Mouse (Mus musculus) CH12.LX (cell line): ENCODE results near the gene Chd2. TPM values are rescaled to one million over a fixed set of nuclear protein-coding genes. Genes with fewer than 3 reads are reported as not detected.
A peak's percentile ranks its signal among the peaks of the same experiment; 100 is the strongest.

Source experiments
- DNase-seq: peaks from one replicate; pipeline ENCODE4 v3.0.0-alpha.2; 2013; ENCODE audit errors: extremely low read depth
- H3K27ac ChIP-seq: 2 replicates; pipeline ENCODE4 v1.5.1; 2012; ENCODE audit warnings: low read depth, mild to moderate bottlenecking, control low read depth, moderate library complexity; ENCODE audit not compliant: insufficient read depth
- H3K27me3 ChIP-seq: replicated peaks from 2 replicates; pipeline ENCODE3; 2012; ENCODE audit warnings: inconsistent platforms
- H3K36me3 ChIP-seq, 2 experiments: replicated peaks in 1 of 2; 2 replicates each; pipeline versions ENCODE3 to v1.6.1; 2012; ENCODE audit warnings: inconsistent platforms in 1 of 2, low read length in 1 of 2, mild to moderate bottlenecking in 1 of 2, mixed read lengths in 1 of 2, moderate library complexity in 1 of 2; ENCODE audit not compliant: control insufficient read depth in 1 of 2, insufficient read depth in 1 of 2
- H3K4me1 ChIP-seq, 2 experiments: 2 replicates each; pipeline ENCODE4 v1.6.1; 2012; ENCODE audit warnings: inconsistent platforms in 1 of 2, moderate library complexity in 1 of 2; ENCODE audit not compliant: insufficient read depth in 2 of 2, control insufficient read depth in 1 of 2
- H3K4me2 ChIP-seq: 2 replicates; pipeline ENCODE4 v1.6.1; 2012; ENCODE audit warnings: low read depth, mild to moderate bottlenecking, control low read depth; ENCODE audit not compliant: poor library complexity, insufficient read depth, severe bottlenecking
- H3K4me3 ChIP-seq, 3 experiments: fragments of 150-350 bp in 1 of 3; sonication (generic) in 1 of 3; replicated peaks in 1 of 3; 2 replicates each; pipeline versions ENCODE3 to v1.5.1; 2011 to 2012; ENCODE audit warnings: low read depth in 2 of 3, low read length in 2 of 3, mild to moderate bottlenecking in 2 of 3, moderate library complexity in 2 of 3, control low read depth in 1 of 3, improper control_type of control experiment in 1 of 3, inconsistent platforms in 1 of 3, mixed read lengths in 1 of 3; ENCODE audit not compliant: poor library complexity in 1 of 3
- H3K79me2 ChIP-seq: replicated peaks from 2 replicates; pipeline ENCODE4 v1.6.1; 2012; ENCODE audit warnings: mild to moderate bottlenecking, moderate library complexity; ENCODE audit not compliant: control insufficient read depth, poor library complexity, insufficient read depth, severe bottlenecking; ENCODE audit errors: extremely low read depth
- H3K9ac ChIP-seq: 2 replicates; pipeline ENCODE4 v1.6.1; 2012; ENCODE audit warnings: low read depth, mild to moderate bottlenecking, control low read depth, moderate library complexity; ENCODE audit not compliant: insufficient read depth
- H3K9me3 ChIP-seq: replicated peaks from 2 replicates; pipeline ENCODE3; 2012; ENCODE audit warnings: low read length, inconsistent platforms, mixed read lengths
- BHLHE40 ChIP-seq: IDR thresholded peaks from 2 replicates; pipeline ENCODE4 v1.6.1; 2011; ENCODE audit warnings: mild to moderate bottlenecking, low read depth, low read length, improper control_type of control experiment
- CHD2 ChIP-seq: IDR thresholded peaks from 2 replicates; pipeline ENCODE4 v1.6.1; 2011; ENCODE audit warnings: low read length, improper control_type of control experiment
- EP300 ChIP-seq: IDR thresholded peaks from 2 replicates; pipeline ENCODE4 v1.6.1; 2011; ENCODE audit warnings: low read length, improper control_type of control experiment
- ETS1 ChIP-seq: conservative IDR thresholded peaks from 2 replicates; pipeline ENCODE4 v1.6.1; 2012; ENCODE audit warnings: low read depth, mild to moderate bottlenecking, inconsistent platforms, low read length, improper control_type of control experiment, moderate library complexity
- HCFC1 ChIP-seq: IDR thresholded peaks from 2 replicates; pipeline ENCODE4 v1.6.1; 2012; ENCODE audit warnings: low read depth, mild to moderate bottlenecking, inconsistent platforms, low read length, improper control_type of control experiment
- IRF4 ChIP-seq: IDR thresholded peaks from 2 replicates; pipeline ENCODE4 v1.6.1; 2014; ENCODE audit warnings: low read depth, mild to moderate bottlenecking, inconsistent platforms, low read length, improper control_type of control experiment
- JUND ChIP-seq: conservative IDR thresholded peaks from 2 replicates; pipeline ENCODE4 v1.6.1; 2011; ENCODE audit warnings: low read depth, low read length, improper control_type of control experiment
- MAFK ChIP-seq: IDR thresholded peaks from 2 replicates; pipeline ENCODE4 v1.6.1; 2011; ENCODE audit warnings: low read length, improper control_type of control experiment; ENCODE audit not compliant: insufficient replicate concordance
- MAX ChIP-seq: IDR thresholded peaks from 2 replicates; pipeline ENCODE4 v1.6.1; 2011; ENCODE audit warnings: low read length, improper control_type of control experiment
- NRF1 ChIP-seq: IDR thresholded peaks from 2 replicates; pipeline ENCODE4 v1.6.1; 2014; ENCODE audit warnings: low read depth, mild to moderate bottlenecking, inconsistent platforms, low read length, improper control_type of control experiment, moderate library complexity
- RAD21 ChIP-seq: IDR thresholded peaks from 2 replicates; pipeline ENCODE4 v1.6.1; 2011; ENCODE audit warnings: low read depth, mild to moderate bottlenecking, low read length, improper control_type of control experiment, moderate library complexity
- TBP ChIP-seq: conservative IDR thresholded peaks from 2 replicates; pipeline ENCODE4 v1.6.1; 2011; ENCODE audit warnings: low read depth, low read length, improper control_type of control experiment
- TCF12 ChIP-seq: IDR thresholded peaks from 2 replicates; pipeline ENCODE4 v1.6.1; 2014; ENCODE audit warnings: low read depth, mild to moderate bottlenecking, inconsistent platforms, low read length, improper control_type of control experiment
- ZMIZ1 ChIP-seq: IDR thresholded peaks from 2 replicates; pipeline ENCODE4 v1.6.1; 2012; ENCODE audit warnings: low read depth, mild to moderate bottlenecking, inconsistent platforms, low read length, improper control_type of control experiment
- dilution Hi-C: fragments of 300-500 bp; cut with MboI; formaldehyde crosslinking; loops from 2 replicates; pipeline ENCODE4 v1.14.3; 2020; ENCODE audit warnings: low sequenced_read_pairs; ENCODE audit not compliant: extremely low pct_unique_long_range_greater_than_20kb, extremely low pct_ligation_motif_present
- in situ Hi-C: fragments of 300-500 bp; cut with MboI; formaldehyde crosslinking; loops from 3 replicates; pipeline ENCODE4 v1.14.3; 2019; ENCODE audit warnings: low sequenced_read_pairs, low pct_ligation_motif_present, low pct_unique_long_range_greater_than_20kb, mixed read lengths
- polyA plus RNA-seq: library from polyadenylated mRNA; unstranded; fragments of >175 nt; gene quantifications from 2 replicates; pipeline ENCODE4 v1.2.1, GENCODE M21; 2012; ENCODE audit warnings: low read depth; ENCODE audit not compliant: insufficient read length
- total RNA-seq, 2 experiments: library from RNA; depleted of rRNA; stranded (reverse); fragments of 300-350 nt in 1 of 2; fragments of >200 nt in 1 of 2; gene quantifications; 2 replicates each; pipeline ENCODE4 v1.2.3; 2012 to 2014

Chd2 gene
- total and polyA plus RNA-seq, 3 experiments, result 23.2 to 39.3 (median 30.9) TPM

DNA sequence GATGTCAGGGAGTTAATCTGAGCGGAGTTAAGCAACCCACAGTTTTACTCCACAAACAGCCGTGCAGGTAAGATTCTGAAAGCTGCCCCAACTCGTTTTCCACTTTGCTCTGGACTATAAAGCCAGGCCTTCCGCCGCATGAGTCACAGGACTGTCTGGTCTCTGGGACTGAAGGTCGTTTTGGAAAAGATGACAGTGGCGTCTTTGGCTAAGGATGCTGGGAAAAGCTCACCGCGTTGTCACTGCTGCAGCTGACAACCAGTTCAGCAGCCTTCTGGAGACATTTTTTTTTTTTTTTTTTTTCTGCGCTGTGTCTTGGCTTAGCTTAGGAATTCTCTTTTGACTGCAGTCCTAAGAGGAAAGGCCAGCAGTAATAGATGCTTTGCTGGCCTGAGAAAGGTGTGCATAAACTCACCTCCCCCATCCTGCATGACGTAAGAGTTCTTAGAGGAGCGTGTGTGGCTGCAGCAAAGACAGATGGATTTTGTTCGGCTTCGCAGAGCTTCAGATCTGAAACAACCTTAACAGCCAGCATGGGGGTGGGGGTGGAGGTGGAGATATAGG is 47.7 kb upstream of the Chd2 start (continued):
- TF ChIP-seq EP300, result peak; percentile 58
- peak; percentile 56 for TF ChIP-seq TCF12
- TF ChIP-seq JUND, result peak; percentile 78
- TF ChIP-seq CHD2, result peak; percentile 85
- no peak for TF ChIP-seq ZMIZ1
- no peak for TF ChIP-seq MAFK
- TF ChIP-seq MAX, result peak; percentile 77; the same call in 1 of the 2 replicates
- TF ChIP-seq NRF1, result peak; percentile 5; the same call in 1 of the 2 replicates

DNA sequence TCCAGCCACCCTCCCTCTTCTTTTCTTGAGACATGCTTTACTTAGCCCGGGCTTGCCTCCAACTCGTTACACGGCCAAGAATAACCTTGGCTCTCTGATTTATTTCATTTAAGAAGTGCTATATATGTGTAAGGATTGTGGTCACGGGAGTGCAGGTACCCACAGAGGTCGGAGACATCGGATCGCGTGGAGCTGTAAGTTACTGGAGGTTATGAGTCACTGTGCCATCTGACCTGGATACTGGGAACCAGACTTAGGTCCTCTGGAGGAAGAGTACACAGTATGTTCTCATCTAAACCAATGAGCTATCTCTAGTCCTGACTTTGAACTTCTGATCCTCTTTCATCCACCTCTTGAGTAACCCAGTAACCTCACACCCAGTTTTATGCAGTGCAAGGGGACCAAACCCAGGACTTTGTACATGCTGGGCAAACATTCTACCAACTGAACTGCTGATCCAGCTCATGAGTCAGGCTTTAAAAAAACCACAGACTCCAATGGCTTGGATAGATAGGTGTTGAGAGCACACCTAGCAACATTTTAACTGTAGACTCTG is 46.8 kb upstream of the Chd2 start:
- Histone ChIP-seq H3K27me3 (no peaks in the 10 kb centered on the region), H3K4me3 (no peak overlapping the region), H3K9me3 (no peaks in the 10 kb centered on the region), H3K9ac (peak overlapping the region; percentile 27; the same call in 1 of the 2 replicates), H3K4me2 (peak overlapping the region; percentile 48), H3K79me2 (no peaks in the 10 kb centered on the region), H3K4me1 (peaks cover 22 to 54% of the 10 kb centered on the region in 2 experiments), H3K36me3 (no peaks in the 10 kb centered on the region), H3K27ac (peak overlapping the region; percentile 62)
- DNase-seq, result no peak
- in situ Hi-C loops, result no loop called here
- no peak for TF ChIP-seq RAD21
- peak; percentile 7; the same call in 1 of the 2 replicates for TF ChIP-seq BHLHE40
- no peak for TF ChIP-seq HCFC1
- no peak for TF ChIP-seq IRF4
- TF ChIP-seq ETS1, result no peak
- dilution Hi-C loops, result no loop called here

GRCm38 (mm10) chr7:73586717-73587116 is 45.1 kb upstream of the Chd2 start:
- peak overlapping the region; percentile 13 for H3K27ac ChIP-seq
- DNase-seq, result no peak
- H3K9ac ChIP-seq, result no peak overlapping the region
- H3K9me3 ChIP-seq, result no peaks in the 10 kb centered on the region
- H3K4me1 ChIP-seq, result peaks cover 22 to 58% of the 10 kb centered on the region in 2 experiments
- no peaks in the 10 kb centered on the region for H3K79me2 ChIP-seq
- no peaks in the 10 kb centered on the region for H3K27me3 ChIP-seq
- dilution Hi-C loops (no loop called here), in situ Hi-C loops (no loop called here)
- H3K4me2 ChIP-seq, result no peak overlapping the region
- no peaks in the 10 kb centered on the region for H3K36me3 ChIP-seq
- no peak for TF ChIP-seq TBP
- no peak overlapping the region for H3K4me3 ChIP-seq
